Mouse (Mus musculus) kidney, postnatal 36 days (tissue): ENCODE measurements around the gene Sec22b.

Experiments used
- DNase-seq, 2 experiments: peaks; one replicate each; pipeline ENCODE4 v3.0.0; 2021 to 2022; ENCODE audit warnings: mixed read lengths in 2 of 2

Sec22b gene

DNA sequence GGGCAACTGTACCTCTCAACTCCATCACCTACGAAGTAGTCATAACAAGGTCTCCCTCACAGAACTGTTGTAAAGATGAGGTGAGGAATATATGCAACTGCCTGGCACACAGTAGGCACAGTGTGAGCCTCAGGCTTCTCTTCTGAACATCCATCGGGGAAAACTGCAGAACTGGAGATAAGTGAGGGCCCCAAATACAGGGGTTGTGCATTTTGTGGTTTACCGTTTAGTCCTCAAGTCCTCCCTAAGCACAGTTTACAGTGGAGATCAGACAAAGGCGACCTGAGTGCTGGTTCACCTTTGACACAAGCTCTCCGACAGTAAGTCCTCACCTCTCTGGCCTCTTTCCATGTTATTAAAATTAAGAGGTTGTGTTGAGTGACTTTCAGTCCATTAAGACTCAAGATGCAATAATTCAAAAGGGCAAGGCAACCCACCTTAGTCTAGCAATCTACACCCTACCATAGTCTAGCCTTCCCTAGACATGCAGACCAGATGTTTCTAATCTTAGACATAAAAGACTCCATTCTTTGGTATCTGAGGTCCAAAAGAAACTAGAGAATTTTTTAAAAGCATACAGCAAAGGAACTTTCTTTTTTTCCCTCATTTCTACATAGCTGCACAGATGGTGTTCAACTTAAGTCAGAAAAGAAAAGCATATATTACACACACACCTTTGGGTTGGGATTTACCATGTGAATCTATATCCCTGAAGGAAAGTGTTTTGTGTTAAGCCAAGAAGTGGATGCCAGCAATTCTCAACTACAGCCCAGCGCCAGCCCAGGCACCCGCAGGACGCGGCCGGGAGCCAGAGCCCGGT lies 40.7 kb downstream of the Sec22b start:
- DNase-seq, result no peak

DNA sequence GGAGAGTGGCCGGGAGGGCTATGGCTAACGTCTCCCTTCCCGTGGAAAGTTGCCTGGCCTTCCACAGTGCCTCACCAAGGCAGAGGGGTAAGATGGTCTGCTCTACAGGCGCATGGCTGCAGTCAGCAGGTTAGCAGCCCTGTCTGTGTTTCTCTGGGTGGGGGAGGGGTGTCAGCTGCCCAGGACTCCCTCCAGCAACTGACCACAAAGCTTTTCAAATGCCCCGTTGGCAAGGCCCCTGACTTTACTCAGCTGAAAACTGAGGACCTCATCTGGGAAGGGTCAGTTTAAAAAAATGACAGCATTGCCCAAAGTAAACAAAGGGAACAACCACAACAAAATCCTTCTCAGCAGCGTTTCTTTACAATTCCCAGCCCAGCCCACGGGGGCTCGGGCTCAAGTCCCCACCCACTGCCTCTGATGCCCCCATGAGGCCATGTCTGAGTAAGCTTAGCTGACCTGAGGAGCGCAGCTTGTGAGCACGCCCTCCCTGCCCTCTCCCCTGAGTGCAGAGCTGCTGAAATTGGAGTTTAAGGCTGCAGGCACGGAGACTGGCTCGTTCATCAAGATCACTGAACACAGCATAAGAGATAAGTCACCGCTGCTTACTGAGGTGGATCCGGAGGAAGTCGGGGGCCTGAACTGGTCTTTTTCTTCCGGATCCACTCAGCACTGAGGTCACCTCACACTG lies 41.4 kb downstream of the Sec22b start:
- DNase-seq, result peak; percentile 23 to 32

DNA sequence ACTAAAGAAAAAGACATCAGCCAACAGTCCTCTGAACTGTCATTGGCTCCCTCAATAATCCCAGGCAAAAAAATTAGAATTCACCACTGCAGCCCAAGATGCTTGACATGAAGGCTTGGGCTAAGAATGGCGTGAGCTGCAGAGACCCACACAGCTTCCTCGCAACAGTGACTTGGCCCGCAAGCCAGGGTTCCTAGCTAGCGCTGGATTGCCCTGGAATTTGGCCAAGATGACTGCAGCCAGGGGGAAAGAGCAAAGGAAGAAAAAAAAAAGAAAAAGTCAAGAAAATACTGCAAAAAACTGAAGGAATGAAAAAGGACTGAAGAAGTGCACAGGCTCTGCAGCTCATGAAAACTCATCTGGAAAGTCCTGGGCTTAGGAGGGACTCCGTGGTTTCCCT lies 43.5 kb downstream of the Sec22b start:
- DNase-seq, result peak; percentile 64 to 75

DNA sequence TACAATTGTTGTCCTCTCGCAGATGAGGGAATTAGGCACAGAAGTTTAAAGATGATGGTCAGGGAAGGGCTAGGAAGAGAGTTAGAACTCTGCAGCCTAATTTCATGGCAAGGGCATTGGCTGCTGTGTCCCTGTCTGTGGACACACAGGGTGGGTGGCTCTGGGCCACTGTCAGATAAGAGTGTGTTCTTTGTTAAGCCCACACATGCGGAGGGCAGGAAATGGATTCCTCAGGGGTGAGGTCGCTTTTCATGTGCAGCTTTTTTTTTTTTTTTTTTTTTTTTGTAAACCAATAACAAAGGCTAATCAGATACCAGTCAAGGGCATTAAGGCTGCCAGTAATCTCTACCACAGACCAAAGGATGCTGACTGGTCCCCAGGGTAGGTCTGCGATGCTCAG lies 45.4 kb downstream of the Sec22b start:
- DNase-seq, result no peak

DNA sequence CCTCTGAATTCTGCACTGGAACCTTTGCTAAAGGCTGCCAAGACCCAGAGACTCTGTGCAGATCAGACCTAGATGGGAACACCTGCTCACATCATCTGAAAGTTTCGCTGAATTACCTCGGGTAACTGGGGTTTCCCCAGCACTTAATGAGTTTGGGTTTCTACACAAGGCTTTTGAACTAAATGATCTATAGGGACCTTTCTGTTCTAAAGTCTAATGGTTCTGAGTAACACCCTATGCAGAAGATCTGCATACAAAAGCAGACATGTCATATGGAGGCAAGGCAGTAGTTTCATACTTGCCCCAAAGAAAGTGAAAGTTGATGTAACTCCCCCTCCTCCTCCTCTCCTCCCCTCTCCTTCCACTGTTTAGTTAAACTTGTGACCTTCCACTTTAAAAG lies 47.5 kb downstream of the Sec22b start:
- DNase-seq, result no peak

DNA sequence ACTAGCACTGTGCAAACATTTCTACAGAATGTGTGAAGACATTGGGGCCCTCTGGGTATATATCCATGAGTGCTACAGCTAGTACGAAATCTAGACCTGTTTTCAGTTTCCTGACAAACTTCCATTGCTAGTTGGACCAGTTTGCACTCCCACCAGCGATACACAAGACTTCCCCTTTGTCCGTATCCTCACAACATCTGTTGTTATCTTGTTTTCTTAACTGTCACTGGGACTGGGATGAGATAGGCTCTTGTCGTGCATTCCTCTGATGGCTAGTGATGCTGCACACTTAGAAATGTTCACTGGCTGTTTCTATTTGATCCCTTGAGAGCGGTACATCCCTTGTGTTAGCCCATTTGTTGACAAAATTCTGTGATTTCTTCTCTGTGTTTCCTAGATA lies 49.0 kb downstream of the Sec22b start:
- no peak for DNase-seq

DNA sequence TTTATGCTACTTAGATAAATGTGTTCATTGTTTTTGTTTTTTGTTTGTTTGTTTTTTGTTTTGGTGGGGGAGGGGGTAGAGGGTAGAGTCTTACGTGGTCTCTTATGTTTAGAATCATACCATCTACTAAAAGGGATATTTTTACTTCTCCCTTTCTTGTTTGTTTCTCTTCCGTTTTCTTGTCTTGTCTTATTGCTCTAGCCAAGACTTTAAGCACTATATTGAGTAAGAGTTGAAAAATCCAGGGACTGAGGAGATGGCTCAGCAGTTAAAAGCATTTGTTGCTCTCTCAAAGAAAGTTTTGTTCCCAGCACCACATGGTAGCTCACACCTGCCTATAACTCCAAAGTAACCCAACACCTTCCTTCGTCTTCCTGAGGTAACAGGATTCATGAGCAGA lies 50.1 kb downstream of the Sec22b start:
- DNase-seq, result no peak

DNA sequence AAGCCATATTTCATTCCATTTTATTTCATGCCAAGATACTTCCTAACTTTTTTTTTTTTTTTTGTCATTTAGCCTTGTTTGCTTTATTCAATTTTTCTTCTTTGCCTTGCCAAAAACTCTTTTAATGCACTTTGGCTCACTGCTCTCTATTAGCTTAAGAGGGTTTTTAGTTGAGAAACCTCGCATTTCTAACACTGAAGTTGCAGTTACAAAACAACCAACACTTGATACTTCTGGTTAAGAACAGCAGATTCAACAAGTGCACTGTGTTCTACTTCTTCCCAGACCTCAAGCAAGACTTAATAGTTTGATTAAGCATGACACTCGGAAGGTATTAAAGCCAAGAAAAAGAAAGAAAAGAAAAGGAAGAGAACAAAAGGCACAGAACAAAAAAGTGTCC lies 52.2 kb downstream of the Sec22b start:
- no peak for DNase-seq

DNA sequence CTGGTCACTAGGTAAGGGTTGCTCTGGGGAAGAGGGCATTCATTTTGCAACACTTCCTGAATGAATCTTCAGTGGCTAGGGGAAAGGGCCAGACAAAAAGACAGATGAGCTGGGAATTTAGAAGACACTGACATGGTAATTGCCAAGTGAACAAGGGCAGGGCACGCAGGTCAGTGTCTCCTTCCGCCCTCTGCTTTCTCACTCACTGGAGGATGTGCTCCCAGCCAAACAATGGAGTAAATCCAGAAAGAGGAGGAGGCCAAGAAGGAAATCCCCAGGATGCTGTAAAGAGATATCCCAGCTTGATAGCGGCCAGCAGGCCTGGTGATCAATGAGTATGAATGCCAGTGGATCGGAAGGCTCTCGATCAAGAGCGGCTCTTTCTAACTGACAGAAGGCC lies 55.3 kb downstream of the Sec22b start:
- no peak for DNase-seq

DNA sequence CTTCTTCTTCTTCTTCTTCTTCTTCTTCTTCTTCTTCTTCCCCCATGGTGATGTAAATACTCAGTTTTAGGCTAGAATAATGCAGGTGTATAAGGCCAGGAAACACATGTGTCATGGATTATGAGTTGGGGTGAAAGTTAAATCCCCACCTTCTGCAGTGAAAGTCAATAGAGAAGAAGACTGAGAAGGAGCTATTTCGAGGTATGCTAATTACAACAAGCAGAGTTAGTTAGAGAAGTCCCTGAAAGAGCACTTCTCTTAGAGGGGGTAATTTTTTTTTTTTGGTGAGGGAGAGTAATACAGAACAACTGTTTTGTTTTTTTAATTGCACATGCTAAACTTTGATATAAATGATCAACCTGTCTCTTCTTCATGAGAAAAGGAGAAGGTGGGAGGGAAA lies 55.9 kb downstream of the Sec22b start:
- no peak for DNase-seq

DNA sequence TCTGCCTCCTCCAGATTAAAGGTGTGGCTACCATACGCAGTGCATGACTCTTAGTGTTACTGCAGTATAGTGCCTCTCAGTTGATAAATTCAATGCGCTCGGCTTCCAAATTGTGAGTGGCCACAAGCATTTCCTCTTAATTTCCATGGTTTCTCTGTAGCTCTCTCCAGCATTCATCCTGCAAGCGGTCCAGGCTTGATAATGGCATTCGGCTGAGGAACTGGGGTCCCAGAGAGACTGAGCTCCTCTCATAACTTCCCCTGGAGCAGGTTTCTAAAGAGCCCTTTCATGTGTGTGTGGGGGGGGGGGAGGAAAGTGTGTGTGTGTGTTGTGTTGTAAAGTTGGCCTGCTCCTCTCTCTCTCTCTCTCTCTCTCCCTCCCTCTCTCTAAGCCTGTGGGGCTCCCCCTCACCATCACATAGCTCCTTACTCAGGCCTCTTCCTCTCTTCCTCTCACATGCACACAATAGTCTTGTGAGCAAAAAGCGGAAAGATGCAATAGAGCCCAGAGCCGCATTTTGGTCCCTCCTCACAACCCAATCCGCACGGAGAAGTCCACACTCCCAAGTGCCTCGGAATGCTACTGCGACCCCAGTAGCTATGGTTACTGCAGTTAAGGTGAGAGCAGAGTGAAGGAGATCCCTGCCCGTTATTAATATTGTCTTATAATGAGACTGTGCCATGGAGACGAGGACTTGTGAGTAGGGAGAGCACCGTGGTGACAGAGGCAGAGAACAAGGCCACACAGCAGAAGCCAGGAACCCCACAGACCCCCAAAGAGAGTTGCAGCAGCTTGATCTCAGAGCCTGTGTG lies 60.0 kb downstream of the Sec22b start:
- DNase-seq, result no peak

DNA sequence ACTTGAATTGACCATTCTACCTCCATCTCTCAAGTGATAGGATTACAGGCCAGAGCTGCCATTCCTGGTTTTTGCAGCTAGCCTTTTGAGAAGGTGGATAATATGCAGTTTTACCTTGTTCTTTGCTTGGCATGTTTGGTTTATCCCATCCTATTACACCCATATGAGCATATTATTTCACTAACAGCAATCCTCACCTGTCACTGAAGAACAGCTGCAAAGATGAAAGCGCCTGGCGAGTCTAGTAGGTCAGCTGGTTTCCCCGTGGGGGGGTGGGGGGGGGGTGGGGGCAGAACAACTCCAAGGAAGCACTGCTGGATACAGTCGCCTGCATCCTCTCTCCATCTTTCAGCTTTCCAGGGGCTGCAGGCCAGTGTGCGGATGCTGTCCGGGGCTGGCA lies 61.0 kb downstream of the Sec22b start:
- no peak for DNase-seq

DNA sequence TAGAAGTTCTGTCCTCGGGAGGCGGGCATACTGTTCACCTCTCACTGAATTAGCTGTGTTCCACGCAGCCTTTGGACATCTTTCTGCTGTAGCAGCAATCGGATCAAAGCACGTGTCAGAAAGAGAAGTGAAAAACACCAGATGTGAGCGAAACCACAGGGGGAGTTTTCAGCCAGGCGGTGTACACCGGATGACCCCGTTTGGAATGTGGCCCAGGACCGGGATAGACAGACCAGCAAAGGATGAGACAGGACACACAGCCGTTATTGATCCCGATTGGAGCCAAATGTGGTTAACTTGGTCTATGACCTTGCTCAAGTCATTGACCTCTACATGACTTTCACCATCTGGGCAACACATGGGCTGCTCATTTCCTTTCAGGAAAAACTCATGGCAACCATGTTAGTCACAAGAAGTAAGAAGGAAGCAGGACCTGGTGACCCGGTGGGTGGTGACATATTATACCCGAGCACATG lies 63.9 kb downstream of the Sec22b start:
- DNase-seq, result peak; percentile 16 to 39

DNA sequence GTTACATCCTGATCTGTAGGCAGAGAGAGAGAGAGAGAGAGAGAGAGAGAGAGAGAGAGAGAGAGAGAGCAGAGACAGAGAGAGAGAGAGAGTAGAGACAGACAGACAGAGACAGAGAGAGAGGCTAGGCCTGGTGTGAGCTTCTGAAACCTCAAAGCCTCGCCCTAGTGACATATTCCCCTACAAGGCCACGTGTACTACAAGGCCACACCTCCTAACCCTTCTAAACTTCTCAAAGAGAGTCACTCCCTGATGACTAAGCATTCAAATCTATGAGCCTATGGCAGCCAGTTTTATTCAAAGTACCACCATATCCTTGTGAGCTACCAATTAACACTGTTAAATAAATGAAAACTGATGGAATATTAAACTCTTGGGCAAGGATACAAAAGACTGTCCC lies 66.6 kb downstream of the Sec22b start:
- DNase-seq, result no peak

DNA sequence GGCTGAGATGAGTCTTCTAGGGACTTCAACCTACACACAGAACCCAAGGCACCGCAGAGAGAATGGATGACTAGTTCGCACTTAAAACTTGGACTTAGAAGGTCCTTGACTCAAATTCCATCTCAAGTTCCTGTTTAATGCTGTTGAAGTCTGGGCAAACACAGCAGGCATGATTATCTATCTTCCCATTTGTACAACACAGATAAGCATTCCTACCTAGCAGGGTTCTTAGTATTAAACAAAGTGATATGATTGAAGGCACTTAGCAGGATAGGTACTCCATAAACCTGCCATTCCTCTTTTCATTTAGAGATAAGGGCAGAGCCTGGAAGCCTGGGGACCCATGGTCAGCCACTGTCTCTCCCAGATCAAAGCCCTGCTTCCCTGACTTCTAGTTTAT lies 67.2 kb downstream of the Sec22b start:
- DNase-seq, result no peak

DNA sequence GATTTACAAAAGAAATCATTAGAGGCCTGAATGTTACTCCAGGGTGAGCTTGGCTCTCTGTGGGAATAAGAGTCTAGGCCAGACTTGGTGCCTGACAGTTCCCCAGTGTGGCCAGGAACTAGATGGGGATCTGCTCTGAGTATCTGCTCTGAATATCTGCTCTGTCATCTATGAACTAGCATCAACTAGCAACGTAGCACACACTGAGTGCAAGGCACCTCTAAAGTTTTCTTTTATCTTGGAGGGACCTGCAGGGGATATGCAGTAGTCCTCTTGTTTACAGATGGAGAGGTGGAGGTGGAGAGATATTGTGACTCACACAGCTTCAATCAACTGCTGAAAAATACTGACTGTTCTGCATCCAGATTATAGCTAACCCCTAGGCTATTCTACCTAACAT lies 68.0 kb downstream of the Sec22b start:
- no peak for DNase-seq

DNA sequence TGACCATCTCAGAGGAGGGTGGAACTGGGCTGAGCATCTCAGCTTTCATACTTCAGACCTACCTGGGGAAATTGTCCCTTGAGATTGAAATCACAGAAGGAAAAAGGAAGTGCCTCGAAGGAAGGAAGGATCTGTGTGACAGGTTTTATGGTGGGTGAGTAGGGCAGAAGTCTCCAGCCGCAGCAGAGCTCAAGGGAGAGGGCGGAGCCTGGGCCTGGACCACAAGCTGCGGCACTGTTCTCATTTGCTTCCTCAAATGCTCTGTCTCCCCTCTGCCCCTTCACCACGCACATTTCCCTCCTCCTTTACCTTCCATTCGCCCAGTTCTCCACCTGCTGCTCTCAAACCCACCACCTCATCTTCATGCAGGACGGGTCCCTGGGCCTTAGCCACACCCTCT lies 70.1 kb downstream of the Sec22b start:
- DNase-seq, result peak; percentile 12 to 36

DNA sequence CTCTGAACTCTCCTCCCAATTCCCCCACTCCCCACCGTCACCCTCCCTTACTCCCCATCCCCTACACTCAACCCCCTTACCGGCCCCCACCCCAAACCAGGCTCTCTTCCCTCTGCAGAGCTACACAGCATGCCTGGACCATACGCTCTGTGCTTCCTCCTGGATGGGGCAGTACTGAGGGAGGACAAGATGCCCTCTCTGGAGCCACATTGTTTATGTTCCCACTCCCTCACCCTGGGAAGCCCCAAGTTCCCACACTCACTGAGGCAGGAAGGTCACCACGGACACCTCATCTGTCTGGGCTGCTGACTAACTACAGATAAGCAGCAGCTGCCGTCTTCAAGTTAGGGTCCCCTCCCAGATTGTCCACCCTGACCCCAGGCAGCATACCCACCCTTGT lies 71.2 kb downstream of the Sec22b start:
- no peak for DNase-seq

DNA sequence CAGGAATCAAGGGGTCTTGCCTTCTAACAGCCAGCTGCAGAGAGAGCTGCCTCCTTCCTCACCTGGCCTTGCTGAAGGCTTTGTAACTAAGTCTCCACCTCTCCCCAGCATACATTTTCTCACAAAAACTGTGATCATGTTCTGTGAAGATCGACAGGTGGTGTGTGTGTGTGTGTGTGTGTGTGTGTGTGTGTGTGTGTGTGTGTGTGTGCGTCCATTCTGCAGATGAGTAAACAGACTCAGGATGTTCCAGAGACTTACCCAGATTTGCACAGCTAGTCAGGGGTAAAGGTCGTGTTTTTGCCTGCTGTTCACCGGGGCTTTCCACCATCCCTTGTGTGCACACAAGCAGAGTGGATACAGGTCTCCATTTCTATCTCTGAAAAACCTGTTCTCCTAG lies 71.7 kb downstream of the Sec22b start:
- DNase-seq, result no peak
